Mouse (Mus musculus): ENCODE data around the gene Fgfr2. TPM values are rescaled to one million over a fixed set of nuclear protein-coding genes. Genes with fewer than 3 reads are reported as not detected.
A peak's percentile ranks its signal among the peaks of the same experiment; 100 is the strongest.

Fgfr2 gene
- polyA plus RNA-seq, 1 experiment from 2014 or later, result 104 TPM

DNA sequence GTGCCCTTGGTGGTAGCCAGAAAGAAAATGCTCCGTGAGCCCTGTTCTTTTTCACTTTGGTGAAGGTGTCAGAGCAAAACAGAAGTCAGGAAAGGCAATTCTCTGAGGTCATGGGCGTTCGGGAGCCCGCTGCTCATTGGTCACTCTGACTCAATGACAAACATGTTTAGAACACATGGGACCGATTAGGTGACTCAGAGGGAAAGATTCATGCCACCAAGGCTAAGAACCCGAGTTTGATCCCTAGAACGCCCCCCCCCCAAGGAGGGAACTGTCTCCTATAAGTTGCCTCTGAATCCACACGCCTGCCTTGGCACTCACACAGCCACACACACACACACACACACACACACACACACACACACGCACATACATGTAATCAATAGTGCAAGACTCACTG is 2329.5 kb downstream of the Fgfr2 start:
- Histone ChIP-seq H3K9ac (no peak overlapping the region), H3K36me3 (no peaks in the 10 kb centered on the region), H3K4me2 (no peak overlapping the region), H3K27ac (no peak overlapping the region), H3K4me3 (replicated peaks) (no peak overlapping the region), H3K9me3 (no peaks in the 10 kb centered on the region), H3K27me3 (replicated peaks) (no peaks in the 10 kb centered on the region), H3K4me1 (no peaks in the 10 kb centered on the region)
- 80% methylated on average over 9 of the region's 9 CpGs for WGBS
- no peak for ATAC-seq (ENCODE audit: insufficient read depth, low FRiP score, low read depth)

DNA sequence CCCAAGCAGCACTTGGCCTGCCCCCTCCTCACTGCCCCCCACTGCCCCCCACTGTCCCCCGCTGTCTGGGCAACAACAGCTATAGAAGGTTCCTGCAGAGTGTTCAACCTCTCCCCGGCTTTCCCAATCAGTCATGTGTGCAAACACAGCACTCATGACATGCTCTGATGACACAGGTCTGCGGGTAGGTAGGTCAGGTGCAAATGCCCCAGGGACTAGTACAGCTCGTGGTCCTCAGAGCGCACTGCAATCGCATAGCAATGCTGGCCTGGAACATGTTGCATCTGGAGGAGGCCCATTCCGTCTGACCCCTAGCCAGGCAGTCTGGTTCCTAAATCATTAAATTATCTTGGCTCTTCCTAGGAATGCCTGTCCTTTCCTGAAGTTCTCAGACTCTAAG is 2333.7 kb downstream of the Fgfr2 start:
- Histone ChIP-seq H3K4me1 (peaks cover 5% of the 10 kb centered on the region; the same call in 1 of the 2 replicates), H3K9me3 (no peaks in the 10 kb centered on the region), H3K27me3 (replicated peaks) (no peaks in the 10 kb centered on the region), H3K4me2 (no peak overlapping the region), H3K9ac (no peak overlapping the region), H3K4me3 (replicated peaks) (no peak overlapping the region), H3K27ac (no peak overlapping the region), H3K36me3 (no peaks in the 10 kb centered on the region)
- 76% methylated on average over 7 of the region's 7 CpGs for WGBS
- no peak for ATAC-seq (ENCODE audit: insufficient read depth, low FRiP score, low read depth)

DNA sequence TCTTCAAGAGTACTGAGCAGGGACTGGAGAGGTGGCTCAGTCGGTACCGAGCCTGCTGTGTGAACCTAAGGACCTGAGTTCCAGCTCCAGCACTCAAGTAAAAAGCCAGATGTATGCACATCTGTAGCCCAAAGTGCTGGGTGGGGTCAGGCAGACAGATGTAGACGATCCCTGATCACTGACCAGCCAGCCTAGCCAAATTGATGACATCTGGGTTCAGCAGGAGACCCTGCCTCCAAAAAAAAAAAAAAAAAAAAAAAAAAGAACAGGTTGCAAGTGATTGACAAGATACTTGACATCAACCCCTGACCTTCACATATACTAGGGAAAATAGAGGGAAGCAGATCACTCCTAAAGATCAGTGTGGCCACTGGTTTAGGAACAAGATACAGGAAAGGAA is 2334.2 kb downstream of the Fgfr2 start:
- Histone ChIP-seq H3K9me3 (no peaks in the 10 kb centered on the region), H3K4me1 (peaks cover 5% of the 10 kb centered on the region; the same call in 1 of the 2 replicates), H3K27ac (no peak overlapping the region), H3K27me3 (replicated peaks) (no peaks in the 10 kb centered on the region), H3K4me3 (replicated peaks) (no peak overlapping the region), H3K9ac (no peak overlapping the region), H3K4me2 (no peak overlapping the region), H3K36me3 (no peaks in the 10 kb centered on the region)
- no peak for ATAC-seq (ENCODE audit: insufficient read depth, low FRiP score, low read depth)
- 87% methylated on average over 3 of the region's 3 CpGs for WGBS

DNA sequence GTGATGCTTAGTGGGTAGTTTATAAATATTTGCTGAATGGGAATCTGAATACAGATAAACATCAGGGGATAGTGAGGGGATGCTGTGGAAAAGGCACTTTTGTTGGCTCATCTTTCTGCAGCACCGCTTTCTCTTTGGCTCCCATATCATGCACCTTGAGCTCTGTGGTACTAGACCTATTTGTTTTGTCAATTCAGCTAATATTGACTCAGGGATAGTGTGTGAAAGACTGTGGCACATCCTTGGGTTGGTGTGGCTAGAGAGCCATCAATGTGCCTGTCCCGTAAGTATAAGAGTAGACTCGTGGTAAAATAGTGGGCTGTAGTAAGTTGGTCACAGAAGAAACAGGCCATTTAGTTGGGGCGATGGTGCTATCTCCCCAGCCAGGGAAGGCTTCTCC is 2335.6 kb downstream of the Fgfr2 start:
- Histone ChIP-seq H3K9me3 (no peaks in the 10 kb centered on the region), H3K27ac (no peak overlapping the region), H3K27me3 (replicated peaks) (no peaks in the 10 kb centered on the region), H3K4me2 (no peak overlapping the region), H3K4me1 (peaks cover 5% of the 10 kb centered on the region; the same call in 1 of the 2 replicates), H3K4me3 (replicated peaks) (no peak overlapping the region), H3K9ac (no peak overlapping the region), H3K36me3 (no peaks in the 10 kb centered on the region)
- ATAC-seq (ENCODE audit: insufficient read depth, low FRiP score, low read depth), result no peak
- WGBS, result 89% methylated on average over 4 of the region's 4 CpGs

DNA sequence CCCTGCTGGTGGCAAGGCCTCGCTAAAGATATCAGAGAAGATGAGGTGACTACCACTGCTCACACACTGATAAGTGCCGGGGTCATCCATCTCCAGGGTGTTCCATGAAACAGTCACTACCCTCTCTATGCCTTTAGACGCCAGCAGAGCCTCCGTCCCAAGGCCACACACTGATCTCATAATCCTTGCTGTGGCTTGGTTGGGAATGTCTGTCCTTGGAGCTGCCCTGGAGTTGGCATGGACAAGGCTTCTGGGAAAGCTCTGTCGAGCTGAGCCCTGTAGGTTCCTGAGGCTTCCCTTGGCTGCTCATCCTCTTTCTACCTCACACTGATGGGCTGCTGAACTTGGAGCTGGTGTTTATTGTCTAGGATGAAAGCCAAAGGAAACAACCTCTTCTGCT is 2336.4 kb downstream of the Fgfr2 start:
- H3K4me1 ChIP-seq, result peaks cover 5% of the 10 kb centered on the region; the same call in 1 of the 2 replicates
- ATAC-seq (ENCODE audit: insufficient read depth, low FRiP score, low read depth), result no peak
- H3K27ac ChIP-seq, result no peak overlapping the region
- H3K9me3 ChIP-seq, result no peaks in the 10 kb centered on the region
- no peaks in the 10 kb centered on the region for H3K27me3 ChIP-seq (replicated peaks)
- no peak overlapping the region for H3K9ac ChIP-seq
- H3K4me2 ChIP-seq, result no peak overlapping the region
- H3K4me3 ChIP-seq (replicated peaks), result no peak overlapping the region
- H3K36me3 ChIP-seq, result no peaks in the 10 kb centered on the region
- 63% methylated on average over 5 of the region's 5 CpGs for WGBS

DNA sequence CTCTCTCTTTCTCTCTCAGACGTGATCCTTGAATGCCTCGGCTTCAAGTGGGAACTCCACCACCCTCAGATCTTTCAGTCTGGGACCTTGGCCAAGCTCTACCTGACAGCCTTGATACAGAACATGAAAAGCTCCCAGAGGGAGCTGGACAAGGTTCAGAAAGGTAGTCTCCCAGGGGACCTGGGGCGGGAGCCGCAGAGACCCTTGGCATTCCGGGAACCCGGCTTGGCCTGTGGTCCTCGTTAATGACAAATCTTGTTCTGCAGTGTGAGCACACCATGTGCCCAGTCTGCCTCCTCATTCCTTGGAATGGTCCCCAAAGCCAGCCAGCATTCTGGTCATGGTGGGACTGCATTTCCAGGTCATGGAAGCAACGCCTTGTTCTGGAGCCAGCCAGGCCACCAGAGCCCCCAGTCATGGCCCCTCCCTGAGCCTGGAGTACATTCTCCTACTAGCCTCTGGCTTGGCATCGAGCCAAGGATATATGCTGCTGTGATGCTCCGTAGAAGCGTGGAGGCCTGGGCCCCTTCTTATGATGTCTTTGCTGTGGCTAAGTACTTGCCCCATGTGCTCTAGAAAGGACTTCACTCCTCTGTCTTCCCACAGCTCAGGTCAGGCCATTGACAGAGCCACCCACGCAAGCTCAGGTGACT is 2337.1 kb downstream of the Fgfr2 start:
- no peaks in the 10 kb centered on the region for H3K27me3 ChIP-seq (replicated peaks)
- H3K4me3 ChIP-seq (replicated peaks), result no peak overlapping the region
- no peaks in the 10 kb centered on the region for H3K9me3 ChIP-seq
- H3K27ac ChIP-seq, result no peak overlapping the region
- H3K36me3 ChIP-seq, result no peaks in the 10 kb centered on the region
- ATAC-seq (ENCODE audit: insufficient read depth, low FRiP score, low read depth), result 0 out of 2 replicates have a peak, but pooled peaks have one; percentile 31
- 66% methylated on average over 12 of the region's 12 CpGs for WGBS
- peaks cover 5% of the 10 kb centered on the region; the same call in 1 of the 2 replicates for H3K4me1 ChIP-seq
- no peak overlapping the region for H3K9ac ChIP-seq
- H3K4me2 ChIP-seq, result no peak overlapping the region

DNA sequence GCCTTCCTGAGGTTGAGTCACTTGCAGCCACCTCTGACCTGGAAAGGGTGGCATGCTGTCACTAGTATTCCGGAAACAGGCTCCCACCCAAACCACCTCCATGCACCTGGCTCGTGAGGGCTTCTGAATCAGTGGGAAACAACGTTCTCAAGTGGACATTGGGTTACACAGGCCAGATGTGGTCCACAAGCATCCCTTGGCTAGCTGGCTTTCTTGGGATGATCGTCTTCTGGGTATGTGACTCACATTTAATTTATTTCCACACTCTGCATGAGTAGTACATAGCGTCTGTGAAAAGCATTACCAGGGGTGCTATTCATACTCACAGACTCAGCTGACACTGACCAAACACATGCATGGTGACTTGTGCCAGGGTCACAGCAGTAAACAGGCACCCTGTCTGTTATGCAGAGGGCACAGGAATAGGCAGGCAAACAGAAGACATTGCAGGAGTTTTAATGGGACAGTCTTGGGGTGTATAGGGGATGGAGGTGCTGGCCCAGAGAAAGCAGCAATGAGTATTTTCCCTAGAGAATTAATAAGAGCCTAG is 2340.6 kb downstream of the Fgfr2 start:
- no peak overlapping the region for H3K4me2 ChIP-seq
- no peaks in the 10 kb centered on the region for H3K9me3 ChIP-seq
- no peaks in the 10 kb centered on the region for H3K36me3 ChIP-seq
- no peak overlapping the region for H3K4me3 ChIP-seq (replicated peaks)
- no peak overlapping the region for H3K9ac ChIP-seq
- peaks cover 5% of the 10 kb centered on the region; the same call in 1 of the 2 replicates for H3K4me1 ChIP-seq
- WGBS, result 63% methylated on average over 5 of the region's 5 CpGs
- H3K27me3 ChIP-seq (replicated peaks), result no peaks in the 10 kb centered on the region
- no peak for ATAC-seq (ENCODE audit: insufficient read depth, low FRiP score, low read depth)
- no peak overlapping the region for H3K27ac ChIP-seq

DNA sequence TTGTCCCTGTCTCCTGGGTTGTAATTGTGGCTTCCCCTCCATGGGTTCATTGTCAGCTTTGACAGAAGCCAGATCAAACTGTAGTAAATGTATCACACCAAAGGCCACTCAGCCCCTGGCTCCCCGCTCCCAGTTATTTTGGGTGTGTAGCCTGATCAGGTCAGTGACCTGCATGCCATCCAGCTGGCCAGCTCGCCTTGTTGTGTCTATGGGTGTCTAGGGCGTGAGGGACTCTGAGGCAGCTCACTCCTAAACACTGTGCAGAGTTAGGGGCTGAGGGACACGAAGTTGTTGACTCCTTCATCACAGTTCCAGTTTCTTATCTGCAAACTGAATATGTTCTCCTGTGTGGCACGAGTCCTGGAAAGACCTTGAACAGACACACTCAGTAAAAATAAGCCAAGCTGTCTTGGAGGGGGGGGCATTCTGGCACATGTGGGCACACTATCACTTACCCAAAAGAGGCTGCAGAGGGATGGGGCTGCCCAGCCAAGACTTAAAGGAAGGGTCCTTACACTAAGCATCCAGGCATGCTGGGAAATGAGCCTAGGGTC is 2342.2 kb downstream of the Fgfr2 start:
- Histone ChIP-seq H3K9me3 (no peaks in the 10 kb centered on the region), H3K4me3 (replicated peaks) (no peak overlapping the region), H3K4me1 (peaks cover under 1% of the 10 kb centered on the region; the same call in 1 of the 2 replicates), H3K4me2 (no peak overlapping the region), H3K27me3 (replicated peaks) (no peaks in the 10 kb centered on the region), H3K36me3 (no peaks in the 10 kb centered on the region), H3K9ac (no peak overlapping the region), H3K27ac (no peak overlapping the region)
- ATAC-seq (ENCODE audit: insufficient read depth, low FRiP score, low read depth), result no peak
- 49% methylated on average over 5 of the region's 5 CpGs for WGBS

DNA sequence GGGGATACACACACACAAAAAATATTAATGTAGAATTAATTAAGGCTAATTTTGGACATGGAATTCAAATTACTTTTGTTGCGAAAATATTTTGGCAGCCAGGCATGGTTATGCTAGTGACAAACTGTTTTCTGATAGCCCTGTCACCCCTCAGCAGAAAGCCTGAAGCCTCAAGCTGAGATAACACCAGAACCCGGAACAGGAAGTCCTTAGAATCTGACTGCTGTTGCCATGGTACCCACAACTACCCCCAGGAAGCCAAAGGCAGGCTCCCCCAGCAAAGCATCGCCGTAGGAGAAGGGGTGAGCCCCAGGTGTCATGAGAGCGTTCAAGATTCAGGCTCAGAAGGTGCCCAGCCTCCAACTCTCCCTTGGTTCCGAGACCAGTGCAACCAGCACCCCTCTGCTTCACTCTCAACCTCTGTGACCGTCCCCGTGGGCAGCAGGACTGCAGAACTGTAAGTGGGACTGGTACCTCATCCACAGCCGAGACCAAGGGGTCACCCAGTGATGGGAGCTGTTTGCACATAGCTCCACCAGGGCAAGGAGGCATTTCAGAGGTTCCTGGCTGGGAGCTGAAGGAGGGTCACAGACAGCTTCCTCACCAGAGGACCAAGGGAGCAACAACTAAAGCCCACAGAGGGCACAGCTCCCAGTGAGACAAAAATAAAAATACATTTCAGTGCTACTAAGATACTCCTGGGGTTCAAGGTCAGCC is 2349.1 kb downstream of the Fgfr2 start, which contains the start of gene Btbd16:
Gene Btbd16 (plus strand): TSS at position 156 of the 717 bp plus-strand sequence.
- Histone ChIP-seq H3K36me3 (no peaks in the 10 kb centered on the region), H3K9me3 (no peaks in the 10 kb centered on the region), H3K4me1 (no peaks in the 10 kb centered on the region), H3K27me3 (replicated peaks) (no peaks in the 10 kb centered on the region), H3K9ac (no peak within 1 kb of the TSS), H3K4me3 (replicated peaks) (no peak within 1 kb of the TSS), H3K27ac (no peak within 1 kb of the TSS), H3K4me2 (no peak within 1 kb of the TSS)
- WGBS, result 49% methylated on average over 9 of the region's 9 CpGs
- ATAC-seq (ENCODE audit: insufficient read depth, low FRiP score, low read depth), result no peak

DNA sequence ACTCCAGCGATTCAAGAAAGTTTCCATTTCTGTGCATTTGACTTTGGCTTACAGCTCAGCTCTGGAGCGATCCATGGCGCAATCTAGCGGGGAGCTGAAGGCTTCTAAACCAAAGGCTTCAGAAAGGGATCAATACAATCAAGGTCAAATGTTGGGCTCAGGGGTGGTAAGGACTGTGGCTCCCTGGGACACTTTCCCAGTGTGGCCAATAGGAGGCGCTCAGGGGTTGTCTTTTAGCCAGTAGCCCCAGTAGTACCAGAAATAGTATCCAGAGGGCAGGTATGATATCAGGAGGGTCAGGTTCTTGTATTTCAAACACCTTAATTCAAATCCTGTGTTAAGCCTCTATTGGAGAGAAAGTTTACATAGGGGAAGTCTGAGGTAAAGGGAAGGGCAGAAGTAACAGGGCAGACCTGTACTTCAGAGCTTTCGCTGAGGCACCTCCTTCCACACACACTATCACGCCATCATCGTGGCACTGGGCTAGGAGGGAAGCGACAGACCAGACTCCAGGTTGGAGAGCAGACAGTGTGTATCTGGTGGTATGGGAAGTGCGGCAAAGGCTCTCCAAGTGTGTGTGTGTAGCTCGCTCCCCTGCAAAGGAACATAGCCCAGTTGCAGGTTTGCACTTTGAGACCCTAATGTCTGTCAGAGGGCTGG is 2349.8 kb downstream of the Fgfr2 start:
- no peaks in the 10 kb centered on the region for H3K4me1 ChIP-seq
- H3K36me3 ChIP-seq, result no peaks in the 10 kb centered on the region
- H3K4me2 ChIP-seq, result no peak overlapping the region
- ATAC-seq (ENCODE audit: insufficient read depth, low FRiP score, low read depth), result peak; percentile 79
- H3K4me3 ChIP-seq (replicated peaks), result no peak overlapping the region
- H3K27me3 ChIP-seq (replicated peaks), result no peaks in the 10 kb centered on the region
- no peak overlapping the region for H3K9ac ChIP-seq
- H3K27ac ChIP-seq, result no peak overlapping the region
- 57% methylated on average over 11 of the region's 11 CpGs for WGBS
- H3K9me3 ChIP-seq, result no peaks in the 10 kb centered on the region

DNA sequence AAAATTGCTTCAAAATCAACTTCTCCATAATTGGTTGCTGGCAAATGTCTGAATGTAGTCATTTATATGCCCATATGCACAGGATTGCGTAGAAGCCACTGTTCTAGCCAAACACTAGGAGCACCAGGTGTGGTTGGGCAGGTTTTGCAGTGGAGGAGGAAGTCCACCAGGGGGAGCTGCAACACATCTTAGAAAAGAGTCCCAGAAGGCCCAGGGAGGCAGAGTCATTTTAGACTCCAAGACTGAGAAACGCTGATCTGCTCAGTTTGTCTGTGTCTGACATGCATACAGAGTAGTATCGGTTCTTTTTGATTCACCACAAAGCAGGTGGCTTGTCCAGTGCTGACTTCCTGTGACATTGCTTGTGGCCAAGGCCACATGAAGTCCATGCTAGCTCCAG is 2352.4 kb downstream of the Fgfr2 start:
- WGBS, result 23% methylated on average over 3 of the region's 3 CpGs

More for the DNA sequence above, 2352.4 kb downstream of the Fgfr2 start:
- no peak for ATAC-seq (ENCODE audit: insufficient read depth, low FRiP score, low read depth)
- no peaks in the 10 kb centered on the region for H3K27me3 ChIP-seq (replicated peaks)
- H3K4me1 ChIP-seq, result no peaks in the 10 kb centered on the region
- no peaks in the 10 kb centered on the region for H3K9me3 ChIP-seq
- no peak overlapping the region for H3K9ac ChIP-seq
- H3K4me3 ChIP-seq (replicated peaks), result no peak overlapping the region
- no peak overlapping the region for H3K4me2 ChIP-seq
- H3K27ac ChIP-seq, result no peak overlapping the region
- no peaks in the 10 kb centered on the region; the same call in 1 of the 2 replicates for H3K36me3 ChIP-seq
